8 mouse cellular contexts compared by ENCODE assay signal in genomic region chr8:4611626-4612175, GRCm38 (mm10). TPM values are rescaled to one million over a fixed set of nuclear protein-coding genes. Genes with fewer than 3 reads are reported as not detected.
DNase-seq lines count a peak whose midpoint lies in the region; TF ChIP-seq lines count a peak whose summit lies in the region.
"Not testable (repeated sequence)": the region's sequence is repeated elsewhere in the genome, so short reads cannot be mapped to it uniquely, and the experiment has no call there.
"Had no signal": no experiment of that assay in that cellular context is flagged by ENCODE, and none has a peak within 500 bp of the region (broad histone marks: within the 10 kb centered on the region; RNA-seq: fewer than 3 reads in every experiment).

No protein-coding gene starts in this region.

- not testable (repeated sequence) for TF ChIP-seq EP300 in ES-Bruce4 (IDR thresholded peaks at IDR 0.05; ENCODE audit: insufficient read depth, low read depth, low read length)

- TF ChIP-seq CTCF in ES-Bruce4 (IDR thresholded peaks at IDR 0.05; ENCODE audit: low read depth, low read length); liver, adult 2 months (IDR thresholded peaks at IDR 0.05; ENCODE audit: low read depth, low read length); thymus, adult 2 months (IDR thresholded peaks at IDR 0.05; ENCODE audit: borderline replicate concordance, control insufficient read depth, extremely low read depth, insufficient read depth, low read length, poor library complexity): not testable (repeated sequence)

- H3K27ac ChIP-seq in ES-Bruce4 (ENCODE audit: insufficient read depth, low read length) (peak overlapping the region; percentile 94), macrophage (peak overlapping the region; percentile 29; the same call in 1 of the 2 replicates)
- H3K27ac ChIP-seq in liver, adult 2 months (replicated peaks; ENCODE audit: insufficient read depth, low read depth, low read length); thymus, adult 2 months (ENCODE audit: control insufficient read depth, insufficient read depth, low read length): not testable (repeated sequence)

- DNase-seq in R1 (ENCODE audit: low read depth, low spot score) = peak; percentile 32
- peak; percentile 14 to 17 for DNase-seq in heart, adult 18-20 months
- DNase-seq in induced T-regulatory cell, adult 2 months (ENCODE audit: low read depth) = peak; percentile 49
- DNase-seq in liver, adult 2 months (ENCODE audit: extremely low read depth, low read depth, low spot score) = peak; percentile 39
- DNase-seq in thymus, adult 2 months = peak; percentile 5

- TF ChIP-seq POLR2A in ES-Bruce4 (IDR thresholded peaks at IDR 0.05; ENCODE audit: insufficient read depth, low read length); liver, adult 2 months (IDR thresholded peaks at IDR 0.05; ENCODE audit: extremely low read depth, insufficient read depth, low read length); thymus, adult 2 months (IDR thresholded peaks at IDR 0.05; ENCODE audit: control insufficient read depth, extremely low read depth, insufficient read depth, low read length, poor library complexity): not testable (repeated sequence)

- H3K4me1 ChIP-seq in ES-Bruce4 (ENCODE audit: control insufficient read depth, insufficient read depth, low read length); thymus, adult 2 months (replicated peaks; ENCODE audit: control insufficient read depth, insufficient read depth, low read length): not testable (repeated sequence)
- H3K4me1 ChIP-seq in liver, adult 2 months (ENCODE audit: control insufficient read depth, insufficient read depth, low read length) = peaks cover 15% of the 10 kb centered on the region

- H3K4me3 ChIP-seq in ES-Bruce4 (ENCODE audit: low read depth, low read length); liver, adult 2 months (ENCODE audit: insufficient read depth, low read depth, low read length); macrophage (ENCODE audit: inconsistent target); thymus, adult 2 months (ENCODE audit: control insufficient read depth, insufficient read depth, low read length): not testable (repeated sequence)

- 83% methylated on average over 4 of the region's 4 CpGs for WGBS in liver, adult 2 months
- WGBS in macrophage (ENCODE audit: missing documents) = 92% methylated on average over 4 of the region's 4 CpGs
- 92% methylated on average over 4 of the region's 4 CpGs for WGBS in thymus, adult 2 months

- H3K36me3 ChIP-seq in ES-Bruce4 (ENCODE audit: control insufficient read depth, insufficient read depth, low read length, poor library complexity, severe bottlenecking) = peaks cover 26% of the 10 kb centered on the region
- not testable (repeated sequence) for H3K36me3 ChIP-seq in liver, adult 2 months (ENCODE audit: control insufficient read depth, insufficient read depth, low read length); macrophage (ENCODE audit: inconsistent target); thymus, adult 2 months (ENCODE audit: control insufficient read depth, insufficient read depth, low read length)

- not testable (repeated sequence) for H3K27me3 ChIP-seq in ES-Bruce4 (ENCODE audit: control insufficient read depth, insufficient read depth, low read length, poor library complexity, severe bottlenecking); liver, adult 2 months (ENCODE audit: control insufficient read depth, insufficient read depth, low read length); thymus, adult 2 months (ENCODE audit: control insufficient read depth, insufficient read depth, low read length)

- peaks cover 15% of the 10 kb centered on the region for H3K9me3 ChIP-seq in ES-Bruce4 (replicated peaks; ENCODE audit: control insufficient read depth, insufficient read depth, low read length, poor library complexity, severe bottlenecking)

- peaks cover 12% of the 10 kb centered on the region; the same call in 1 of the 2 replicates for H3K79me2 ChIP-seq in liver, adult 2 months (ENCODE audit: control insufficient read depth, insufficient read depth, low read length)
- peaks cover 35% of the 10 kb centered on the region for H3K79me2 ChIP-seq in macrophage (ENCODE audit: inconsistent target)

- not testable (repeated sequence) for H3K9ac ChIP-seq in ES-Bruce4 (ENCODE audit: low read depth, poor library complexity, severe bottlenecking); liver, adult 2 months (ENCODE audit: low read depth, low read length)

RNA-seq across cellular contexts. Expression of gene Zfp958, which starts 1.3 kb away (rescaled TPM):
- polyA plus RNA-seq in ES-Bruce4 (2011; ENCODE audit: insufficient read depth, insufficient read length, low read depth, missing spikeins) (19.4 and 21.7 TPM in 2 replicates), macrophage (2018) (8.4 to 17.2 TPM (median 10.6 TPM) in 3 replicates)
- 1 to 10 TPM; 7.7 to 8.3 TPM for total RNA-seq in heart, adult 18-20 months (2021)
- 5.4 and 7.7 TPM in 2 replicates for total RNA-seq in liver, adult 2 months (2014; rRNA removed)
- polyA plus RNA-seq in liver, adult 2 months (2012; rRNA removed) = 0.61 and 0.69 TPM in 2 replicates
- 10 to 100 TPM in 17 of 26 experiments, 1 to 10 TPM in 9; 5.4 to 45.6 (median 14.5) TPM for total RNA-seq in macrophage (2018; cell fraction: chromatin; rRNA removed)
- 1 to 10 TPM; 1.9 to 9.8 (median 7.1) TPM for total RNA-seq in macrophage (2018; cell fraction: cytosol; rRNA removed)
- 10 to 100 TPM in 11 of 26 experiments, 1 to 10 TPM in 15; 2.7 to 46.9 (median 8.8) TPM for total RNA-seq in macrophage (2018; cell fraction: nucleus; rRNA removed)
- 1.7 and 1.9 TPM in 2 replicates for polyA plus RNA-seq in thymus, adult 2 months (2012; rRNA removed)
- polyA plus RNA-seq: erythroblast, embryonic 14.5 days had no signal
